Mouse (Mus musculus) T-helper 1 cell (primary cell): ENCODE data around the gene Ada.

Experiments
- in situ Hi-C: fragments of 300-600 bp; cut with MboI, MseI; formaldehyde crosslinking; loops from one replicate; pipeline ENCODE4 v1.15.1; 2025; ENCODE audit warnings: high pct_unique_total_duplicates

Gene Ada

DNA sequence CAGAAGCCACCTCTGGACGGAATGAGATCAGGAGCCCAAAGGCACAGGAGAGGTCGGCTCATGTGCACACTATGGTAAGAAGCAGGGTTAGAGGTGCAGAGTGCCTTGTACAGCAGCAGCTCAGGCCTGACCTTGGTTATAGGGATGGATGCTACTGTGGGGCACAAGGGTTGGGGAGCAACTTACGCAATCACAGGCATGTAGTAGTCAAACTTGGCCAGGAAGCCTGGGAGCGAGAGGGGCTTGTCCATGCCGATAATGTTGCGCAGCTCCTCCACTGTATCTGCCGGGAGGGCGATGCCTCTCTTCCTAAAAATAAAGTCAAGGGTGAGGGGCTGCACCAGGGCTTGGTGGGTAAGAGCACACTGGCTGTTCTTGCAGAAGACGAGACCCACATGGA, 14.9 kb downstream of the Ada start:
- in situ Hi-C loops: loop anchor here (10.0 kb wide), 1 partner anchor 1430 kb away; no protein-coding TSS in a partner anchor

DNA sequence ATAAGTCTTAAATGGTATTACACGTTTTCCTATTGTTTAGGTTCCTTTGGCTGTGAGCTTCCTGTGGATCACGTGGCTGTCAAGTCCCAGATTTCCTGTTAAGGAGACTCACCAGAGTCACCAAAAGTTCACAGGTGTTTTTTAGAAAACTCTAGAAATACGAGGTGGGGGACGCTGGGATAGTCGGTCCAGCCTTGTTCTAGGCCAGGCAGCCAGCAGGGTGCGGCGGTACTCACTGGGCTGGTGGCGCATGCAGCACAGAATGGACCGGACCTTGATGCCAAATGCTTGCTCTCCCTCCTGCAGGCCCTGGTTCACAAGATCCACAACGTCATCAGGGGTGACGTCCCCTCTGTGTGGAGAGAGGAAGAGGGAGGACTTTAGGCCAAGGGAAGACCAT, 18.0 kb downstream of the Ada start:
- in situ Hi-C loops: loop anchor here (10.0 kb wide), 1 partner anchor 1433 kb away; no protein-coding TSS in a partner anchor

DNA sequence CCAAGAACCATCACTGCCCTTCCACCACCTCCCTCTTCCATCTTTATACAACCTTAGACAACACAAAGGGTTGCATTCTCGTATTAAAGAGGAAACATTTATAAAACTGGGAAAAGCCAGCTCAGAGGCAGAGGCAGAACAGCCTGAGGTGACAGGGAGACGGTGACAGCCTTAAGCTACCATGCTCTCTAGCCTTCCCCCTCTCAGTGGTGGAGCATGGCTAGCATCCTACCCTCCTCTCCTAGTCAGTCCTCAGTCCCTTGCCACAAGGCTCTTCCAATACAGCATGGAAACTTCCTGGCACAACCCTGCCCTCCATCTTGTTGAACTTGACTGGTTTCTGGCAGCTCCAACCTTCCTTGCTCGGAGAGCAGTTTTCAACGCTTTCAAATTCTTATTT, 21.7 kb downstream of the Ada start:
- in situ Hi-C loops: no loop called here

DNA sequence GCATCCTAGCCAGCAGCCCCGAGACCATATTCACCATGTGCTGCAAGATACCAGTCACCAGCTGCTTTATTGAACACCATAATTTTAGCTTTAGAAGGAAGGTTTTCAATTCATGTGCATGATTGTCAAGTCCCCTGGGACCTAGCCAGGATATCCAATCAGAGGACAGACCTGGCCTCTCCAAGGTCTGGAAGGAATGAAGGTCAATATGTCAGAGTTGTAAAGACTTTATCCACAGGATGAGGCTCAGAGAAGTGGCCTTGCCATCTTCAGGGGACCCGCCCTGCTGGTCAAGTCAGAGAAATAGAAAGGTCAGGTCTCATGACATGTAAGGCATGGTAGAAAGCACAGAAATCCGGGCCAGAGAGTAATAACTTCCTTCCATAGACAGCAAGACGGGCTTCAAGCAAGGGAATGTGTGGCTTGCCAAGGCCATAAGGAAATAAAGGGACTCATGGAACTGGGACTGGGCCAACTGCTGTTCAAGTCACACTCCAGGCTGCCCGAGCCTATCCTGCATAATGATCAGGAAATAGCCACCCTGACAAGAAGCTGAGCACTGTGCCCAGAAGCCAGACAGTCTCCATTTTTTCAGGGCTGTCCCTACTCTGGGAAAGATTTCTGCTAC, 23.2 kb downstream of the Ada start:
- in situ Hi-C loops: no loop called here

DNA sequence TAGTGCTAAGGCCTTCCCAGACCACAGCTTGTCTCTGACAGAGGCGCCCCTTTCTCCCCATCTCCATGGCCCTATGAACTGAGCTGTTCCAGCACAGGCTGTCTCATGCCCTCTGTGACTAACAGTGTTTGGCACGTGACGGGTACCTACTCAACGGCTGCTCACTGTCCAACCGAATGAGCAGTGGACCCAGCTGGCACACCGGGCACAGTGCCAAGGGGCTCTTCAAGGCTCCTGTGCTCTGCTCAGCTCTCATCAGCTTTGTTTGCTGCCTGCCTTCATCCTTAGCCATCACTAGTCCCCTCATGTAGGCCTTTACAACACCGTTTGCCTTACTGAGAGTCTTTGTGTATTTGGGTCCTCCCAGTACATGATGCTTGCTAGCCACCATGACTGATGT, 27.5 kb downstream of the Ada start:
- in situ Hi-C loops: no loop called here

DNA sequence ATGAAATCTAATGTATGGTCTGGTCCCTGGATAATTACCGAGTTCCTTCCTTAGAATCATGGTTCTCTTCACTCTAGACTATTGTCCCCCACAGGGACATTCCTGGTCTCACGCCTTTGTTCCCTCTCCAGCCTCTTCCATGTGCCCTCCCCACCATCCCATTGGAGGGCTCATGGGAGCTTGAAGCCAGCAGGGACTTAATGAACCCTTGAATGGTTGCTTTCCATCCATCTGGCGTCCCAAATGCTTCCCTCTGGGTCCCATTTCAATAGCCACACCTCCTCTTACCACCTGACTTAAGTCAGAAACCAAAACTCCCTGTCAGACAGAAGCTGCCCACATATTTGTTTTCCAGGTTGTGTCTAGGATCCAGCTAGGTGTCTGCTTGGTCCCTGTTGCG, 30.4 kb downstream of the Ada start:
- in situ Hi-C loops: loop anchor here (5.0 kb wide), 3 partner anchors 72 to 177 kb away; partner anchors contain the start of gene Serinc3

DNA sequence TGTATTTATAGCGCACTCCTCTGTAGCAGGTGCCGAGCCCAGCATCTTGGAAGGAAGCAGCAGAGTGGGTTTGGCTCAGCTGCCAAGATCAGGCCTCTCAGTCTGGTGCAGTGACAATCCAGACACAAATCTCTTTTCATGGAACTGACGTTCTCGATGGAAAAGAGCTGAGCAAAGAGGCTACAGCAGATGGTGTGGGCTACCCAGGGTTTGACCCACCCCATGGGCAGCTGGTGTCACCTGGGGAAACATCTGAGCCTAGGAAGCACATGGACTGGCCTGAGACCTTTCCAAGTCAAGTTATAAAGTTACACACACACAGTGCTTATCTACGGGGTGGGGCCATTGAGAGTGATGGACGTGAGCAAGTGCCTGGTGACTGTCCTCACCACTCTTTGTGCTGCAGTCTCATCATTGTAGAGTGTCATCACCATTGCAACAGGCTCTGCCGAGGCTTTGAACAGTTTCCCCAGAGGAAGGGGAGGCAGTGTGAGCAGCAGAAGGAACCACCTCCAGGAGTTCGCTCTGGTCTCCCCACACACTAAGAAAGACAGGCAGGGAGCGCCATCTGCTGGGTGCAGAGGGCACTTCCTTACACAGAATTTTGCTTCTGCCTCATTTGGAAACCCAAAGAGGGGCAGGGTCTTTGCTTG, 31.0 kb downstream of the Ada start:
- in situ Hi-C loops: loop anchor here (5.0 kb wide), 3 partner anchors 72 to 177 kb away; partner anchors contain the start of gene Serinc3

DNA sequence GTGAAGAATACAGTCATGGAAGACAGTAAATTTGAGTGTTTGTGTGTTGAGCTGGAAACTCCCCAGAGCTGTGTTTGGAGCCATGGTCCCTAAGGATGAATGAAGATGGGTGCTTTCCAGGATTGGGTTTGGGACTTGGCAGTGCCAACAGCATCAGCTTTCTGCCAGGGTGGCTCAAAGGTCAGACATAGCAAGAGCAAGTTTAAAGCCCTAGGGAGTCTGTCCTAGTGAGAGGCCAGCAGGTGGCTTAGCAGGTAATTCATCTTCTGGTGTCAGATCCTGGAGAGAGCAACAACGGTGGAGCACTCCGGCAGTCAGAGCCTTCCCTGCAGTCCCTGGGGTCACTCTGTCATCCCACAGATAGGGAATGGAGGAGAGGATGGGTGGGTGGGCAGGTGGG, 31.5 kb downstream of the Ada start:
- in situ Hi-C loops: loop anchor here (5.0 kb wide), 3 partner anchors 71 to 176 kb away; partner anchors contain the start of gene Serinc3

DNA sequence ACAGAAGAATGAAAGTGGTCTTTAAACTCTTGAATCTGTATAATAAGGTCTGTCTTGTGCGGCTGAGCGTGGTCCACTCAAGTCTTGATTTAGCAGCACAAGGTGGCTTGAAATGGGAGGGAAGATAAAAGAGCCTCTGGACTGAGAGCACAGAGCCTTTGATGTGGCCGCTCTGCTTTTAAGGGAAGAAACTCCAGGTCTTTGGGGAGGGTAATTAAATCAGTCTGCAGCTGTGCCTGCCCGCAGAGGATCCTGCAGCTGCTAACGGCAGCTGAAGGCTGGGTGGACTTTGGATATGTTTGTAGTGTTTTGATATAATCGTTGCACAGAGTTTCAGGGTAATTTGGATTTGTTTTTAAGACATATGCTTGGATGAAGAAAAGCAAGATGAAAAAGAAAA, 33.2 kb downstream of the Ada start:
- in situ Hi-C loops: loop anchor here (5.0 kb wide), 3 partner anchors 70 to 175 kb away; partner anchors contain the start of gene Serinc3

DNA sequence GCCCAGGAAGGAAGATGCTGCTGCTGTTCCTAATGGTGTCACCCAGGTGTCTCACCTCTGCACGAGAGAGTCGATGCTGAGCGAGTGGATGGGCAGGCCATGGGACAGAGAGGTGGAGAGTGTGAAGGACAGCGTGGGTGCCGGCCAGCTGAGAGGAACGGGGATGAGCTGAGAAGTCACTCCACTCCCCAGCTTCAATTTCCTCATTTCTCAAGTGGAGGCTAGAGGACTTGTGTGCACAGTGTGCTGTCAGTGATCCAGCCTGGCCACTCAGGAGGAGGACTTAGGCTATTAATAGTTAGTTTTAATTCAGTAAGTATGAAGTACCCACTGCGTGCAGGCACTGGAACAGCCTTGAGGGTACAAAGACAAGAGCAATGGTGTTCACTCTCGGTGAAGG, 33.6 kb downstream of the Ada start:
- in situ Hi-C loops: loop anchor here (5.0 kb wide), 3 partner anchors 69 to 174 kb away; partner anchors contain the start of gene Serinc3

DNA sequence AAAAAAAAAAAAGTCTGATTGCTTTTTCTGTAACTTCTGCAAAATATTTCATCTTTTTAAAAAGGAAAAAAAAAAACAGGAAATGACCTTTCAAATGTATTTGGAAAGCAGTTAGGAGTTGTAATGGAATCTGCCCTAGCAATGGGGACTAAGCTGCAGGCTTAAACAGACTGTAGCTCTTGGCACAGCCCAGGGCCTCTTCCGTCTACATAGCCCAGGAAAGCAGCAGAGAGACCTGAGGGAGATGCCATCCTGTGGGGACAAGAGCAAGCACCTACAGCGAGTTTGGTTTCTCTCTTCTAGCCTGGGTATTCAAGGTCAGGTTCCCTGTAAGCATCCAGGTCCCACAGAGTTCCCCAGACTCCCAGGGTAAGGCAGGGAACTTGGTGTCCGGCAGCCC, 36.7 kb downstream of the Ada start:
- in situ Hi-C loops: no loop called here

DNA sequence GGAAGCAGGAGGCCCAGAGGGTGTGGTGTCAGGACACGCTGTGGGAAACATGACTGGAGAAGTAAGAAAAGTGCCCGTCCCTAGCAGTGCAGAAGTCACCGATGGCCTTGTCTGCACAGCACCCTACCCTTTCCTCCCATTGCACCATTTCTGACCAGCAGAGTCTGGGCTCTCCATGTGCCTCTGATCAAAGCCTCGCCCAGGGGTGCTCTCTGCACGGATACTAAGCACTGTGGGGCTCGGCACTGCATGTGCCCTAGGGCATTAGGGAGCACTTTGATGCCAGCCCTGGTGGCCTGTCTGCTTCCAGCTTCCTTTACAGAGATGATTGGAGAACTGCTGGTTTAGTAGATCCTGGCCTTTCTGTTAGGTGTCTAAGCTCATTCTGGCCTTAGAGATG, 37.2 kb downstream of the Ada start:
- in situ Hi-C loops: no loop called here

DNA sequence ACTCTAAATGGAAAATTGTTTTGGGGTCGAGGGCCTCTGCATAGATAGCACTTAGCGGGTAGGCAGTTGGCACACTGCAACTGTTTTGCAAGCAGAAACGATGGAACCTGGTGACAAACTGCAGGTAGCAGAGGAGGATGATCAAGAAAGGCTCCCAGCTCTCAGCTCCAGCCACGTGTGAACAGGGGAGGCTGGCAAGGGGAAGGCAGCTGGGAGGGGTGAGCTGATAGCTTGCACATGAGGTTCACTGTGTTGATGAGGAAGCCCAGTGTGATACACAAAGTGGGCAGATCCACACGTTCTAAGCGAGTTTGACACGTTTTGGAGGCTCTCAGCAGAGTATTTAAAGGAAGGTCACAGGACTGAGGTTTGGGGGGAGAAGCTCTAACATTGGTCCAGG, 37.6 kb downstream of the Ada start:
- in situ Hi-C loops: no loop called here

DNA sequence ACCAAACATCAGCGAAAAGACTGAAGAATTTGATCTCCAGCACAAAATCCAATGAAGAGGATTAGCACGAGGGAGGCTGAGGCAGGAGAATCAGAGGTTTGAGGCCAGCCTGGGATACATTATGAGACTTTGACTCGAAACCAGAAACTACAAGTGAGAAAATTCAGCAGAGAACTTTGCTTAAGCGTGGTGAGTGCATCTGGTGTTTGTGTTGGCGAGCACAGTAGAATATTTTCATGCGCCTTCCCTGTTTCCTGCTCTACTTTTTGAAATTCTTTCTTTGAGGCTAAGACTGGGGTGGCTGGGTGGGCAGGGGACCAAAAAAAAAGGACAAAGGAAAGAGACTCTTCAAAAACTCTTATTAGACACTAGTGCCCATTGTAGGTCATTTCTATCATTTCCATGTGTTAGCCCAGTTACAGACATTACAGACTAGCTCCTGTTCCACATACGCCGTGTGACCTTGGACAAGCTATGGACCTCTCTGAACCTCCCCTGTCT, 38.6 kb downstream of the Ada start:
- in situ Hi-C loops: no loop called here

DNA sequence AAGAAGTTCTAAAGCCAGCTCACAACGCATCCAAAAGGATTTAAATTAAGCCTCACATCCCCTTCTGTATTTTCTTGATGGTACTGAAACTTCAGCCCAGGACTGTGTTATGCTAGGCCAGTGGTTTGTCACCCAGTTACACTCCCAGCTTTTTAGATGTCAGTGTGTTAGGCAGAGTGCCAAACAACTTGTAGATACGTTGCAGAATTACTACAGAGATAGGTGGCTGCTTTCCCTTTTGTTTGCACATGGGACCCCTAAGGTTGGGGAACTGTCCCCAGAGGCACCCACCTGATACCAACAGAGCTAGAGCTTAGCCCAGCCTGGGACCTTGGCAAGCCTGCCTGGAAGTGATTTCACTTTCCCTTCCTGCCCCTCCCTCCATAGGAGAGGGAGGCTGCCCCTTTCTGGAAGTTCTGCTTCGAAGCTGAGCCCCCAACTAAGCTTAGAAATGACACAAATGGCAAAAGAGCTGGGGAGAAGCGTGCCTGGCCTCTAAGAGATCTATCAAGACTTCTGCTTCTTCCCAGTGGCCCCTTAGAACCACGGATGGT, 39.4 kb downstream of the Ada start:
- in situ Hi-C loops: no loop called here

DNA sequence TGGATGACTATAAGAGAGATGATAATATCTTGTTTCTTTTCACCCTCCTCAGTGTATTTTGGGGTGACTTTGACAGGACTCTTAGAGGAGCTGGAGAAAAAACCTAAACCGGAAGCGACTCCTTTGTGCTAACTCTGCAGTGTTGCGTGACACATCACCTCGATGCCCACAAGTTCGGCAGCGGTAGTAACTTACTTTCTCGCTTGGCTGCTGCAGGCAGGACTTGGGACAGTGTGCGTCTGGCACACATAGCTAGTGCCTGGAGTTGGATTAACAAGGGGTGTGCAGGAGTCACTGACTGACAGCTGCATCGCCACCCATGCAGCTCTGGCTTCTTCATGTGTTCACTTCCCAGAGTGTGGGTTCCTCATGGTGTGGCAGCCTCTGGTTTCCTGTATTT, 40.0 kb downstream of the Ada start:
- in situ Hi-C loops: no loop called here

DNA sequence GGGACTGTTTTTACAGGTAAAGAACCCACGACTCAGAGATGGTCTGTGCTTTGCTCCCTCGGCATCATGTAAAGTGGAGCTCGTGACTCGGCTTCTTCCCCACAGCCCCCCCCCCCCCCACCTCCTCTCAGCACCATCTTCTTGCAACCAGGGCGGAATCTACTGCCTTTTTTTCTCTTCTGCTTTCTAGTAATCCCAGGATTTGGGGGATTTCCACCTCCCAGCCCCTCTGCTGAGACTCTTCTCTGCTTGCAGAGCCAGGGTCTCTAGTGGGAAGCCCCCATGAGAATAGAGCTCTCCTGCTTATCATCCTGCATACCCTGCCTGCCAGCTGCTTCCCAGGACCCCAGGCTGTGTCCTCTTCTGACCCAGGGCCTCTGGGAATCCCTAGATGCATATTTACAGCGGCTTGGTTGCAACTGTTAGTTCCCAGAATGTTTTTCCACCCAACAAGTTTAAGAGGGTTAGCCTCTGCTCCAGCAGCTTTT, 41.2 kb downstream of the Ada start:
- in situ Hi-C loops: no loop called here

DNA sequence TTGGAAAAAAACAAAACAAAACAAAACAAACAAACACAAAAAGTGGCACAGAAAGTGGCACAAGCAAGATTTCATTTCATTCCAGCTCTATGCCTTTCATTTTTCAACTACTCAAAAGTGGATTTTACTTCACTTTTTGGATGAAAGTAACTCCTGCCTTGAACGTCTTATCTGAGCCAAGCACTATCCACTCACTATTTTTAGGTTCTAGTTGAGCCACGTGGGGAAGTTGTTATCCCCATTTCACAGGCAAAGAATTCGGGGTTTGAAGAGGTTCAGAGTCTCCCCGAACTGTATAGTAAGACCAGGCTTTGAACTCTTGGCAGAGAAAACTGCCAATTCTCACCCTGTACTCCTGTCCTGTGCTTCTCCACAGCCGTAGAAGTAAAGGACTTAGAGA, 41.7 kb downstream of the Ada start:
- in situ Hi-C loops: no loop called here

DNA sequence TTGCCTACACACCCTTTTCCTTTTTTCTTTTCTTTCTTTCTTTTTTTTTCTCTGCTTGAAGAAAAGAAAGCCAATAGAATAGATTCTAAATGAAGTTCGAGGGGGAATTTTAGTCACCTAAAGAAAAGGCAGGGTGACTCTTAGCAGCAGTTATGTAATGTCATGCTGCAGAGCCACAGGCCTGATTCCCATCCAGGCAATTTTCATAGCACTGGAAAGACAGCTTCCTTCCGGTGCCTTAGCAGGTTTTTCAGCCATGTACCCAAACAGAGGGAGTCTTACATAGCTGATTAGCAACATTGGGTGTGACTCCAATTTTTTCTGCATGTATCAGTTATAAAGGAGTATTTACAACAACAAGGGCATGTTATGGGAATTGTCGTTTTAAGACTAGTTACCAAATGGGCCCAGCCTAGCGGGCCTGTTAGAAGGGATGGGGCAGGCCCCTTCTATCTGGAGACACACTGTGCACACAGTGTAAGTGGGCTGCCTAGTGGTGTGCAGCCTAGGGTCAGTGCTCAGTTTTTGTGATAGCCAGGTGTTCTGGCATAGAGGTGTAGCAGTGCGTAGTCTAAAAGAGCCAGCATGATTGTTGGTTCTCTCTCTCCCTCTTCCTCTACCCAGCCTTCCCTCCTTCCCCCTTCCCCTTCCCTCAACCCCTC, 46.3 kb downstream of the Ada start:
- in situ Hi-C loops: no loop called here

DNA sequence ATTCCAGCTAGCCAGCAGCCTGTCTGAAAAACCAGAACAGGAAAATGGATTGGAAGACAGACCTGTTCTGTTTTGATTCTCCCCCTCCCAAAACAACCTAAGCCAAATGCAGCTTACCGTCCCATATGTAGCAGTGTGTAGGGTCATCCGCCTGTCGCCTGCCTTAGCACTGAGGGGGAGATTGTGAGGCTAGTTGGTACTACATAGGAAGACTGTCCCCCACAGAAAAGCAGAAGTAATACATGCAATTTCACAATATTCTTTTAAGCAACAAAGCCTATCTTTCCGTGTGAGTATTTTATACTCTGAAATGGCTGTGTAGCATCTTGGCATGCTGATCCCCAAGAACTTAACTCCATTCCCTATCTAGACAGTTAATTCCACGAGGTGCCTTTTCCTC, 47.1 kb downstream of the Ada start:
- in situ Hi-C loops: no loop called here

DNA sequence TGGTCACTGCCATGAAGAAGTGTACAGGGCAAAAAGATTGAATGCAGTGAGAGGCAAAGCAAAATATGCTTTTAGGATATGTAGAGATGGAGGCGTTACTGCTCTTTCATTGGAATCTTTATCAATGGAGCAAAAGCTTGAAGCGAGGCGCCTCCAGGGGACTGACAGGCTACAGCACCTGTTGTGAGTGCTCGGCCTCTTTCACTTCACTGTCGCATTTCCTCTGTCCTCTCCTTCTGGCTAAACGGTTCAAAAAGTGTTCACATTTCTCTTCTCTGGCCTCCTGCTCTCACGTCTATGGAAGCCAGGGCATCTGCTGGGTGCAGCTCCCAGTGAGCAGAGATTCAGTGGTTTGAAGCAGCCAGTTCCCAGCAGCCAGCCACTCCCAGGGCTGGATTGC, 47.6 kb downstream of the Ada start:
- in situ Hi-C loops: no loop called here
